Mouse (Mus musculus) ES-E14 (cell line): ENCODE measurements around the gene Sun1. TPM values are rescaled to one million over a fixed set of nuclear protein-coding genes. Genes with fewer than 3 reads are reported as not detected.

ENCODE experiments used
- DNase-seq: peaks from one replicate; pipeline ENCODE4 v3.0.0-alpha.2; 2013; ENCODE audit warnings: low read depth, low spot score
- H3K27ac ChIP-seq: 2 replicates; pipeline ENCODE4 v1.5.1; 2012; ENCODE audit warnings: low read depth, mild to moderate bottlenecking, low read length, moderate library complexity, mixed read lengths; ENCODE audit not compliant: poor library complexity, insufficient read depth, severe bottlenecking
- H3K36me3 ChIP-seq: 2 replicates; pipeline ENCODE4 v1.6.1; 2012; ENCODE audit warnings: mild to moderate bottlenecking, low read length, moderate library complexity, mixed read lengths; ENCODE audit not compliant: control insufficient read depth, poor library complexity, insufficient read depth, severe bottlenecking
- H3K4me1 ChIP-seq, 2 experiments: fragments of 150-350 bp in 1 of 2; sonication (generic) in 1 of 2; 2 replicates each; pipeline ENCODE4 v1.6.1; 2012; ENCODE audit warnings: low read length in 2 of 2, mild to moderate bottlenecking in 1 of 2, mixed read lengths in 1 of 2; ENCODE audit not compliant: control insufficient read depth in 2 of 2, insufficient read depth in 2 of 2, poor library complexity in 1 of 2
- H3K4me3 ChIP-seq, 2 experiments: fragments of 150-350 bp in 1 of 2; sonication (generic) in 1 of 2; 2 replicates each; pipeline ENCODE4 v1.5.1; 2012; ENCODE audit warnings: low read length in 2 of 2, low read depth in 1 of 2, mild to moderate bottlenecking in 1 of 2, mixed read lengths in 1 of 2; ENCODE audit not compliant: insufficient read depth in 1 of 2, poor library complexity in 1 of 2, severe bottlenecking in 1 of 2
- H3K9ac ChIP-seq: 2 replicates; pipeline ENCODE4 v1.6.1; 2012; ENCODE audit warnings: low read depth, mild to moderate bottlenecking, low read length, mixed read lengths; ENCODE audit not compliant: poor library complexity, insufficient read depth, severe bottlenecking
- H3K9me3 ChIP-seq: fragments of 150-350 bp; sonication (generic); 2 replicates; pipeline ENCODE4 v1.6.1; 2012; ENCODE audit warnings: low read depth, mild to moderate bottlenecking, low read length; ENCODE audit not compliant: control insufficient read depth, insufficient read depth
- CHD2 ChIP-seq: IDR thresholded peaks from 2 replicates; pipeline ENCODE4 v1.6.1; 2014; ENCODE audit warnings: mild to moderate bottlenecking, low read depth, low read length, inconsistent platforms
- HCFC1 ChIP-seq: IDR thresholded peaks from 2 replicates; pipeline ENCODE4 v1.6.1; 2012; ENCODE audit warnings: low read length, inconsistent platforms, borderline replicate concordance; ENCODE audit not compliant: insufficient read depth
- MAFK ChIP-seq: IDR thresholded peaks from 2 replicates; pipeline ENCODE4 v1.6.1; 2014; ENCODE audit warnings: mild to moderate bottlenecking, low read depth, low read length, inconsistent platforms; ENCODE audit not compliant: insufficient read depth
- ZC3H11A ChIP-seq: IDR thresholded peaks from 2 replicates; pipeline ENCODE4 v1.6.1; 2012; ENCODE audit warnings: low read depth, mild to moderate bottlenecking, inconsistent platforms, low read length, borderline replicate concordance
- ZNF384 ChIP-seq: IDR thresholded peaks from 2 replicates; pipeline ENCODE4 v1.6.1; 2012; ENCODE audit warnings: low read depth, low read length, inconsistent platforms
- in situ Hi-C, 2 experiments: fragments of 600-800 bp; cut with MboI; formaldehyde crosslinking; loops; one replicate each; pipeline ENCODE4 v1.15.1; 2025; ENCODE audit warnings: low sequenced_read_pairs in 2 of 2, inconsistent platforms in 1 of 2; ENCODE audit not compliant: unreplicated experiment in 2 of 2
- total RNA-seq: library from RNA; depleted of rRNA; stranded (reverse); fragments of 300-350 nt; gene quantifications from 2 replicates; pipeline ENCODE4 v1.2.3, GENCODE M21; 2012

Sun1 gene
- total RNA-seq, 1 experiment, result 183 TPM

DNA sequence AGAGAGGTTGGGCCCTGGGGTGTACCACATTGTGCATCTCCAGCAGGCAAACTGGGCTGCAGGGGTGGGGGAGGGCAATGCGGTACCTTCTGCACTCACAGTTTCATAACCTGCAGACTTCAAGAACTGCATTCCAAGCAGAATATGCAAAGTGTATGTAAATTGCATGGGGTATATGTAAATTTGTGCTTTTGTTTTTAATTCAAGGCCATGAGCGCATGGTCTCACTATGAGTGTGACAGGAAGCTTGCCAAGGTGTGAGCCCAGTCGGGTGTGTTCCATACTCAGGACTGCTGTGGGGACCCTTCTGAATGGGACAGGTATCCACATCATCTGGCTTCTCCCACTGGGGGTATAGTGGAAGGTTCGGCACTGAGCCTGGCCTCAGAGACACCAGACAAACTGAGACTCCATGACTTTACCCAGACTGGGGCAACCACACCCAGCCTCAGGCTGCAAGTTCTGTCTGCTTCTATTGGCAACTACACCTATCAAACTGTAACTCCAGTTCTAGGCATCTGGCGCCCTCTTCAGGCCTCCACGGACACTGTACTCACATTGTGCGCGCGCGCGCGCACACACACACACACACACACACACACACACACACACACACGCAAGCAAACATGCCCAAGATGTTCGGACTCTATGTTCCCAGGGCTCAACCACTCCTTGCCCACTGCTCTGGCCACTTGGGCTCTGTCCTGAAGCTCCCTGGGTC, 83.2 kb downstream of the Sun1 start:
- Histone ChIP-seq H3K27ac (no peak overlapping the region), H3K4me3 (no peak overlapping the region), H3K9ac (no peak overlapping the region), H3K9me3 (no peaks in the 10 kb centered on the region), H3K36me3 (peaks cover 14% of the 10 kb centered on the region; the same call in 1 of the 2 replicates), H3K4me1 (peaks cover 0 to 30% of the 10 kb centered on the region in 2 experiments; a peak in 2 of 4 replicates)
- in situ Hi-C loops, result no loop called here
- peak; percentile 22 for DNase-seq
- TF ChIP-seq ZC3H11A, result no peak
- TF ChIP-seq MAFK, result no peak
- no peak for TF ChIP-seq HCFC1
- no peak for TF ChIP-seq CHD2
- TF ChIP-seq ZNF384, result no peak

DNA sequence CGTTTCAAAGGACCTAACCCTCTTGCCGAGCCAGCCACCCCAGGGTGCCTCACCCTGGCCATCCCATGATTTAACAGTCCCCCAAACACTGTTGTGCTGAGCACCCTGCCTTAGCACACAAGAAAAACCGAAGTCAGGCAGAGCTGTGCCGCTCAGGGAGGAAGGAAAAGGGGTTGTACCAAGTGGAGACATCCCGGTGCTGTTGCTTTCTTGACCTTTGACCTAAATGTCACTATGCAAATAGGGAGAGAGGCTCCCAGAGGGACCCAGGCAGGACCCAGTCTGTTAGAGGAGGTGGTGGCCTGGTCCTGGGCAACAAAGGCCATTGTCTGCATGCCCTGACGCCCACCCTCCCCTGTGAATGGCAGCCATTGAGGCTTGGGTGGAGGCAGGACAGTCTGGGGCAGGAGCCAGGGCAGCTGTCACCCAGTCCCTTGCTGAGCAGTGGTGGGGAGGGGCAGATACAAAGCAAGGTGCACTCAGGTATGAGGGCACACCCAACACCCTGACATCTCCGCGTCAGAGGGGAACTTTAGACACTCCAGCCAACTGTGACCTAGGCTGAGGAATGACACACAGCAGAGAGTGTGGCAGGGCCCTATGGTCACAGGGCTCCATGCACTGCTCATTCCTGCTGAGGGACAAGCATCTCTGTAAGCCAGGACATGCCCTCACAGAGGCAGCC, 85.1 kb downstream of the Sun1 start:
- Histone ChIP-seq H3K4me3 (no peak overlapping the region), H3K9ac (no peak overlapping the region), H3K36me3 (peaks cover 10% of the 10 kb centered on the region; the same call in 1 of the 2 replicates), H3K27ac (no peak overlapping the region), H3K9me3 (no peaks in the 10 kb centered on the region), H3K4me1 (peaks cover 0 to 26% of the 10 kb centered on the region in 2 experiments; a peak in 2 of 4 replicates)
- no peak for TF ChIP-seq CHD2
- TF ChIP-seq HCFC1, result no peak
- TF ChIP-seq ZNF384, result no peak
- TF ChIP-seq MAFK, result no peak
- TF ChIP-seq ZC3H11A, result no peak
- in situ Hi-C loops, result no loop called here
- no peak for DNase-seq

DNA sequence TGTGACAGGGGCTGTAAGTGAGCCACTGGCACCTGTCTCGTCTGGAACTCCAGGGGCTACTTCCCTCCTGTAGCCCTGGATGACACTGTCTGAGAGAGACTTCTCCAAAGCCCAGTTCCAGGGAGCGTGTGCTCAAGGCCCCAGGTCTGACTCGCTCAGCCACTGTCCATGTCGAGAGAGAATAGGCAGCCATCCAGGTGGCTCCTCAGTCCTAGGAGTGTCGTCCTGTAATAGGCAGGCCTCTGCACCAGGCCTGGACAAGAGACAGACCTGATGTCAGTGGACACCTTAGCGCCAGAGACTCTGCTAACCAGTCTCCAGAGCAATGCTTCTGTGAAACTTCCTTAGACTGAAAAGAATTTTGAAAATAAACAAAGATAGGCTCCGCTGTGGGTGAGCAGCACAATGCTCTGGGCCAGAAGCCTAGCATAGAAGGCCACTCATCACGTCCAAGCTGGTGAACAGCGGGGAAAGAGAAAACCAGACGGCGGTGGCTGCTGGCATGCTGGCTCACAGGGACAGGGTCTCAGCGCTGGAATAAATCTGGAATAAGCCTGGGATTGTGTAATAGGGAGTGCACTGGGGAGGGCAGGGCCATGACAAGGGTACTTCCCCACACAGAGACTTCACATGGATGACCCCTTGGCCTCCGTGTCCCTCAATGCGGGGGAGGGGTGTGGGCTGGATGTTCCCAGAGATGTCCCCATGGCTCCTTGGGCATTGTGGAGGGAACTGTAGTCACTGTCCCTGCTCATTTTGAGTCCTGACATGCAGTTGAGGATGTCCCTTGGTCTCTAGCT, 85.9 kb downstream of the Sun1 start:
- Histone ChIP-seq H3K4me1 (peaks cover 0 to 27% of the 10 kb centered on the region in 2 experiments; a peak in 2 of 4 replicates), H3K36me3 (peaks cover 16% of the 10 kb centered on the region; the same call in 1 of the 2 replicates), H3K27ac (no peak overlapping the region), H3K9me3 (no peaks in the 10 kb centered on the region), H3K4me3 (no peak overlapping the region), H3K9ac (no peak overlapping the region)
- DNase-seq, result no peak
- TF ChIP-seq HCFC1 (no peak), ZNF384 (no peak)
- in situ Hi-C loops, result no loop called here

DNA sequence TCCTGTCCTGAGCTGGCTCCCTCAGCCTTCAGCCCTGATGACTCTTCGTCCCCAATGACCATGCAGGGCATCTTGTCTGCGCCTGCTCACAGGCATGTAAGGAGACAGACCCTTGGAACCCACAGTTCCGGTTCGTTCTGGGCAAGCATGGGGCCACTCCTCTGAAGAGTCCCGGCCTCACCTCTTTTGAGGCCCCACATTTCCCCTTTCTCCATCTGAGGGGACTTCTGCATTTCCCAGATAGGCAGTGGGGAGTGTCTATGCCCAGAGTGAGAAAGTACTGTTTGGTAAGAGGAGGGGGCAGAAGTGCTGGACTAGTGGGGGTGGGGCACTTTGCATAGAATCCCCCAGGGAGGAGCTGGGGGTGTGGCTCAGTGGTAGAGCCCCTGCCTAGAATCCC, 86.7 kb downstream of the Sun1 start:
- Histone ChIP-seq H3K9me3 (no peaks in the 10 kb centered on the region), H3K4me3 (no peak overlapping the region), H3K9ac (no peak overlapping the region), H3K27ac (no peak overlapping the region), H3K36me3 (peaks cover 16% of the 10 kb centered on the region; the same call in 1 of the 2 replicates), H3K4me1 (peaks cover 0 to 30% of the 10 kb centered on the region in 2 experiments; a peak in 2 of 4 replicates)
- no peak for DNase-seq
- in situ Hi-C loops, result no loop called here
- TF ChIP-seq ZNF384 (no peak), ZC3H11A (no peak), CHD2 (no peak), MAFK (no peak), HCFC1 (no peak)
